Comparison of ENCODE assay signal across 20 mouse cellular contexts in genomic region chrX:52365790-52366189, GRCm38 (mm10).
DNase-seq lines count a peak whose midpoint lies in the region; ATAC-seq lines count a peak whose summit lies in the region.
"Had no signal": no experiment of that assay in that cellular context is flagged by ENCODE, and none has a peak within 500 bp of the region (broad histone marks: within the 10 kb centered on the region; RNA-seq: fewer than 3 reads in every experiment).

No protein-coding gene starts in this region.

- ATAC-seq in kidney, embryonic 15.5 days (replicated peaks; ENCODE audit: low FRiP score): peak; percentile 29; the same call in 1 of the 2 replicates
- ATAC-seq in kidney, embryonic 14.5 days (ENCODE audit: low FRiP score, low TSS enrichment): no peak
- no peak for ATAC-seq in neural tube, embryonic 12.5 days (ENCODE audit: low FRiP score, low read depth)
- ATAC-seq in midbrain, embryonic 15.5 days (replicated peaks): no peak
- ATAC-seq: forebrain, embryonic 13.5 days; forebrain, postnatal 0 days; hindbrain, postnatal 0 days had no signal

- no peaks in the 10 kb centered on the region for H3K9me3 ChIP-seq in kidney, embryonic 15.5 days (replicated peaks)
- no peaks in the 10 kb centered on the region for H3K9me3 ChIP-seq in kidney, embryonic 14.5 days (ENCODE audit: control insufficient read depth, low read length)
- no peaks in the 10 kb centered on the region for H3K9me3 ChIP-seq in neural tube, embryonic 12.5 days
- H3K9me3 ChIP-seq in midbrain, embryonic 15.5 days: no peaks in the 10 kb centered on the region
- H3K9me3 ChIP-seq: embryonic facial prominence, embryonic 10.5 days; forebrain, embryonic 13.5 days; heart, embryonic 15.5 days; hindbrain, embryonic 13.5 days had no signal

- no peaks in the 10 kb centered on the region for H3K27me3 ChIP-seq in kidney, embryonic 15.5 days
- H3K27me3 ChIP-seq in kidney, embryonic 14.5 days (ENCODE audit: control insufficient read depth, insufficient read depth, low read length): no peaks in the 10 kb centered on the region
- H3K27me3 ChIP-seq in neural tube, embryonic 12.5 days (replicated peaks): no peaks in the 10 kb centered on the region
- H3K27me3 ChIP-seq in midbrain, embryonic 15.5 days (replicated peaks): no peaks in the 10 kb centered on the region
- H3K27me3 ChIP-seq: forebrain, embryonic 13.5 days; heart, embryonic 15.5 days; hindbrain, embryonic 13.5 days had no signal

- peak; percentile 16 for DNase-seq in adrenal gland, adult 2 months
- DNase-seq in adrenal gland, adult 18-20 months (ENCODE audit: low spot score in 2 of 2): no peak
- no peak for DNase-seq in neural tube, embryonic 10.5 days (ENCODE audit: extremely low spot score, low spot score)
- DNase-seq: cerebellum, adult 11 months; cerebellum, adult 8-10 months; cerebellum, postnatal 14 days; forebrain, postnatal 0 days; gastrocnemius, postnatal 14 days; heart, adult 2 months; heart, postnatal 14 days had no signal

- H3K27ac ChIP-seq in kidney, embryonic 15.5 days: no peak overlapping the region
- H3K27ac ChIP-seq in kidney, embryonic 14.5 days (ENCODE audit: low read depth, low read length): no peak overlapping the region
- H3K27ac ChIP-seq in neural tube, embryonic 12.5 days: no peak overlapping the region
- H3K27ac ChIP-seq in midbrain, embryonic 15.5 days: no peak overlapping the region
- H3K27ac ChIP-seq: embryonic facial prominence, embryonic 10.5 days; forebrain, embryonic 13.5 days; heart, adult 2 months; heart, embryonic 15.5 days; hindbrain, embryonic 13.5 days; hindbrain, postnatal 0 days had no signal

- no peak overlapping the region for H3K9ac ChIP-seq in kidney, embryonic 15.5 days
- H3K9ac ChIP-seq in kidney, embryonic 14.5 days (ENCODE audit: low read depth, low read length): no peak overlapping the region
- H3K9ac ChIP-seq in neural tube, embryonic 12.5 days: no peak overlapping the region
- H3K9ac ChIP-seq in midbrain, embryonic 15.5 days: no peak overlapping the region
- H3K9ac ChIP-seq: forebrain, embryonic 13.5 days; forebrain, postnatal 0 days; heart, embryonic 15.5 days; hindbrain, embryonic 13.5 days had no signal

- no peak overlapping the region for H3K4me2 ChIP-seq in kidney, embryonic 15.5 days
- H3K4me2 ChIP-seq in kidney, embryonic 14.5 days (replicated peaks; ENCODE audit: low read depth, low read length): no peak overlapping the region
- 0 out of 2 replicates have a peak overlapping the region, but pooled peaks have one; percentile 14 for H3K4me2 ChIP-seq in neural tube, embryonic 12.5 days (replicated peaks)
- H3K4me2 ChIP-seq in midbrain, embryonic 15.5 days: no peak overlapping the region
- H3K4me2 ChIP-seq: forebrain, embryonic 13.5 days; heart, embryonic 11.5 days; heart, embryonic 15.5 days; hindbrain, embryonic 13.5 days had no signal

- H3K36me3 ChIP-seq in kidney, embryonic 15.5 days: peaks cover 16% of the 10 kb centered on the region; the same call in 1 of the 2 replicates
- H3K36me3 ChIP-seq in kidney, embryonic 14.5 days (ENCODE audit: control insufficient read depth, insufficient read depth, low read length): peaks cover 7% of the 10 kb centered on the region; the same call in 1 of the 2 replicates
- H3K36me3 ChIP-seq in neural tube, embryonic 12.5 days: no peaks in the 10 kb centered on the region
- no peaks in the 10 kb centered on the region for H3K36me3 ChIP-seq in midbrain, embryonic 15.5 days (replicated peaks)
- H3K36me3 ChIP-seq: heart, embryonic 15.5 days; hindbrain, embryonic 13.5 days had no signal

- WGBS in kidney, embryonic 15.5 days: 43% methylated on average over 10 of the region's 10 CpGs
- WGBS in kidney, embryonic 14.5 days: 54% methylated on average over 10 of the region's 10 CpGs
- WGBS in neural tube, embryonic 12.5 days: 32% methylated on average over 10 of the region's 10 CpGs
- WGBS in midbrain, embryonic 15.5 days: 72% methylated on average over 10 of the region's 10 CpGs

- H3K4me3 ChIP-seq in kidney, embryonic 15.5 days (replicated peaks): no peak overlapping the region
- H3K4me3 ChIP-seq in kidney, embryonic 14.5 days (ENCODE audit: low read length): no peak overlapping the region
- H3K4me3 ChIP-seq in neural tube, embryonic 12.5 days: no peak overlapping the region
- no peak overlapping the region for H3K4me3 ChIP-seq in midbrain, embryonic 15.5 days
- H3K4me3 ChIP-seq: embryonic facial prominence, embryonic 10.5 days; forebrain, embryonic 13.5 days; heart, adult 2 months; heart, embryonic 15.5 days; hindbrain, embryonic 13.5 days had no signal

- no peaks in the 10 kb centered on the region for H3K4me1 ChIP-seq in kidney, embryonic 15.5 days
- H3K4me1 ChIP-seq in kidney, embryonic 14.5 days (ENCODE audit: control insufficient read depth, insufficient read depth, low read length): no peaks in the 10 kb centered on the region
- H3K4me1 ChIP-seq in neural tube, embryonic 12.5 days: no peaks in the 10 kb centered on the region
- 0 out of 2 replicates have a peak, but pooled peaks cover 5% of the 10 kb centered on the region for H3K4me1 ChIP-seq in midbrain, embryonic 15.5 days
- H3K4me1 ChIP-seq: heart, embryonic 15.5 days had no signal
